Mouse (Mus musculus): Measurements from ENCODE around the gene Cmip.

DNA sequence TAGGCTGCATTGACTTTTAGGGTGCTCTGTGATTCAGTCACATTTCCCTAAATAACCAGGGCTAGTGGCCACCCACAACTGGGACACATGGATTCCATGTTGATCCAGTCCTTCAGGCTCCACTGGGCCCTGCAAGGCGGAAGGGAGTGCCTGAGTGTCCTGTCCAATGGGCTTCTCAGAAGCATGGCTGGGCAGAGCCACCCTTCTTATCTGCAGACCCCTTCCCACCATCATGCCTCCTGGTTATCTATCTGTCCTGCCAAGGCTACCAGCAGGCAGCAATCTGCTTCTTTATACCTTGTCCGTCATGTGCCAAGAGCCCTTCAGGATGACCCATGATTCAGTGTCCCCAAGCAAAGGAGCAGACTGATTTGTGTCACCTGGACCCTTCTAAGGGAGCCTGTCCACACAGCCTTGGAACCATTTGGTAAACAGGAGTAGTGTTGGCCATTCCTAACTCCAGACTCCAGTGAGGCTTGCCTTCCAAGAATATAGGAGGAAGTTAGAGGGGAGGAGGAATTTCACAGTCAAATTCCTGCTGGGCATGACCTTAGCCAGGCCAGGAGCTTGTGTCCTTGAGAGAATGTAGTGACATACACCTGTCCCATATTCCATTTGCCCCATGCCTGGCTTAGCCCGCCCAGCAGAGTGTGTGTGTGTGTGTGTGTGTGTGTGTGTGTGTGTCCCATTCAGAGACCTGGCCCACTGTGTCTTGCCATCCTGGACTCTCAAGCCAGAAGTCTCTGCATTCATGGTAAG is 103.5 kb downstream of the Cmip start:
- TF ChIP-seq CTCF (IDR thresholded peaks at IDR 0.05; ENCODE audit: insufficient read depth, low read length): no peak
- TF ChIP-seq POLR2A (IDR thresholded peaks at IDR 0.05; ENCODE audit: borderline replicate concordance, extremely low read depth, low read depth, low read length): no peak
